Mouse (Mus musculus) lung, postnatal 0 days (tissue): Measurements from ENCODE around the gene Snx10.

Experiments
- CTCF ChIP-seq: IDR thresholded peaks from 2 replicates; pipeline ENCODE4 v1.5.1; 2016; ENCODE audit warnings: antibody characterized with exemption, mild to moderate bottlenecking
- EP300 ChIP-seq: IDR thresholded peaks from 2 replicates; pipeline ENCODE4 v1.6.1; 2016; ENCODE audit warnings: antibody characterized with exemption, mild to moderate bottlenecking, control low read depth

- TF ChIP-seq CTCF (no peak), EP300 (no peak)
These were observed 50.4 kb downstream of the Snx10 start for GRCm38 (mm10) chr6:51574132-51574531.
